28 mouse cellular contexts compared by ENCODE assay signal in the genomic region with DNA sequence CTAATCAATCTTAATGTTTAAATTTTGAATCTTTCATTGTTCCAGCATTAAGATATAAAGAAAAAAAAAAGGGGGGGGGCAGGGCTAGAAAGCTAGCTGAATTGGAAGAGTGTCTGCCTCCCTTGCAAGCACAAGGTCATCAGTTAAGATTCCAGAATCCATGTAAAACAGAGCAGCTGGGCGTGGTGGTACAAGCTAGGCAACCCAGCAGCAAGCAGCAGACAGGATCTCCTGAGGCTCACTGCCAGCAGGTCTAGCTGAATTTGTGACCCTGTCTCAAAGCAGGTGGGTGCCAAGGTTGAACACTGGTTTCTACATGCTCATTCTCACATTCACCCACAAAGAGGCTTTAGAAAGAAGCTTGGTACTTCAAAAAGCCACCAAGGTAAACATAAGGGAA. TPM values are rescaled to one million over a fixed set of nuclear protein-coding genes. Genes with fewer than 3 reads are reported as not detected.
DNase-seq lines count a peak whose midpoint lies in the region; ATAC-seq lines count a peak whose summit lies in the region.
"Had no signal": no experiment of that assay in that cellular context is flagged by ENCODE, and none has a peak within 500 bp of the region (broad histone marks: within the 10 kb centered on the region; RNA-seq: fewer than 3 reads in every experiment).

No protein-coding gene starts in this region.

- H3K27me3 ChIP-seq in heart, embryonic 10.5 days (ENCODE audit: insufficient read depth, poor library complexity, severe bottlenecking): no peaks in the 10 kb centered on the region
- H3K27me3 ChIP-seq in intestine, embryonic 14.5 days (replicated peaks; ENCODE audit: control insufficient read depth, insufficient read depth, low read length): no peaks in the 10 kb centered on the region
- H3K27me3 ChIP-seq in intestine, embryonic 15.5 days (replicated peaks): no peaks in the 10 kb centered on the region
- H3K27me3 ChIP-seq: CH12.LX; embryonic facial prominence, embryonic 12.5 days; embryonic facial prominence, embryonic 15.5 days; hindbrain, embryonic 12.5 days; hindbrain, embryonic 15.5 days; Patski had no signal

- no peak overlapping the region for H3K4me2 ChIP-seq in intestine, embryonic 14.5 days (ENCODE audit: low read length)
- H3K4me2 ChIP-seq in intestine, embryonic 15.5 days (replicated peaks): no peak overlapping the region
- H3K4me2 ChIP-seq: embryonic facial prominence, embryonic 12.5 days; embryonic facial prominence, embryonic 15.5 days; heart, embryonic 11.5 days; hindbrain, embryonic 12.5 days; hindbrain, embryonic 15.5 days had no signal

- peak; percentile 13 for DNase-seq in heart, embryonic 10.5 days (ENCODE audit: low spot score)
- DNase-seq in heart, postnatal 4 days: no peak
- peak; percentile 20 for DNase-seq in intestine, embryonic 14.5 days (ENCODE audit: low spot score)
- DNase-seq in ES-CJ7 (ENCODE audit: low read depth, low spot score): peak; percentile 83
- no peak for DNase-seq in MN1 (ENCODE audit: low spot score)
- no peak for DNase-seq in adrenal gland, adult 8-10 months
- DNase-seq: adrenal gland, postnatal 10 days; B cell, adult 2 months; cerebellum, adult 18-20 months; cerebellum, adult 9-10 months; cerebellum, postnatal 14 days; forebrain, postnatal 0 days; gastrocnemius, adult 2 months; gastrocnemius, postnatal 14 days; heart, adult 2 months; kidney, adult 18-20 months; kidney, adult 9 months had no signal

- no peak overlapping the region for H3K4me3 ChIP-seq in heart, embryonic 10.5 days
- H3K4me3 ChIP-seq in intestine, embryonic 14.5 days (ENCODE audit: low read depth, low read length): no peak overlapping the region
- no peak overlapping the region for H3K4me3 ChIP-seq in intestine, embryonic 15.5 days (replicated peaks)
- H3K4me3 ChIP-seq: embryonic facial prominence, embryonic 12.5 days; embryonic facial prominence, embryonic 15.5 days; gastrocnemius, adult 2 months; heart, adult 2 months; hindbrain, embryonic 12.5 days; hindbrain, embryonic 15.5 days had no signal

- no peak overlapping the region for H3K9ac ChIP-seq in intestine, embryonic 14.5 days (ENCODE audit: low read length)
- H3K9ac ChIP-seq in intestine, embryonic 15.5 days: no peak overlapping the region
- H3K9ac ChIP-seq: embryonic facial prominence, embryonic 12.5 days; embryonic facial prominence, embryonic 15.5 days; forebrain, postnatal 0 days; hindbrain, embryonic 12.5 days; hindbrain, embryonic 15.5 days had no signal

- 42% methylated on average over 1 of the region's 1 CpGs for WGBS in heart, embryonic 10.5 days
- WGBS in intestine, embryonic 14.5 days: 55% methylated on average over 1 of the region's 1 CpGs
- WGBS in intestine, embryonic 15.5 days: 71% methylated on average over 1 of the region's 1 CpGs

- ATAC-seq in intestine, embryonic 14.5 days (replicated peaks; ENCODE audit: low FRiP score, low TSS enrichment, low read depth): no peak
- no peak for ATAC-seq in intestine, embryonic 15.5 days
- ATAC-seq: activated CD4-positive, CD25-positive, alpha-beta regulatory T cell, adult 4 months; forebrain, embryonic 14.5 days; forebrain, postnatal 0 days; intestine, embryonic 16.5 days; Patski had no signal

- peaks cover 17% of the 10 kb centered on the region for H3K4me1 ChIP-seq in heart, embryonic 10.5 days
- H3K4me1 ChIP-seq in intestine, embryonic 14.5 days (replicated peaks; ENCODE audit: control insufficient read depth, insufficient read depth, low read length): no peaks in the 10 kb centered on the region; the same call in 1 of the 2 replicates
- no peaks in the 10 kb centered on the region for H3K4me1 ChIP-seq in intestine, embryonic 15.5 days (replicated peaks)
- H3K4me1 ChIP-seq: embryonic facial prominence, embryonic 12.5 days; embryonic facial prominence, embryonic 15.5 days; hindbrain, embryonic 12.5 days; hindbrain, embryonic 15.5 days had no signal

- no peak overlapping the region for H3K27ac ChIP-seq in heart, embryonic 10.5 days
- no peak overlapping the region for H3K27ac ChIP-seq in intestine, embryonic 14.5 days (ENCODE audit: low read depth)
- no peak overlapping the region for H3K27ac ChIP-seq in intestine, embryonic 15.5 days
- H3K27ac ChIP-seq: embryonic facial prominence, embryonic 12.5 days; embryonic facial prominence, embryonic 15.5 days; gastrocnemius, adult 2 months; heart, adult 2 months; hindbrain, embryonic 12.5 days; hindbrain, embryonic 15.5 days had no signal

- no peaks in the 10 kb centered on the region for H3K9me3 ChIP-seq in heart, embryonic 10.5 days
- no peaks in the 10 kb centered on the region for H3K9me3 ChIP-seq in intestine, embryonic 14.5 days (ENCODE audit: control insufficient read depth, low read length)
- H3K9me3 ChIP-seq in intestine, embryonic 15.5 days: no peaks in the 10 kb centered on the region
- H3K9me3 ChIP-seq: embryonic facial prominence, embryonic 12.5 days; embryonic facial prominence, embryonic 15.5 days; hindbrain, embryonic 12.5 days; hindbrain, embryonic 15.5 days had no signal

- peaks cover 32% of the 10 kb centered on the region for H3K36me3 ChIP-seq in heart, embryonic 10.5 days
- peaks cover 33% of the 10 kb centered on the region for H3K36me3 ChIP-seq in intestine, embryonic 14.5 days (ENCODE audit: control insufficient read depth, insufficient read depth, low read length)
- H3K36me3 ChIP-seq in intestine, embryonic 15.5 days: no peaks in the 10 kb centered on the region

RNA-seq across cellular contexts. Expression of a gene that starts 58.0 kb away (rescaled TPM):
- polyA plus RNA-seq in heart, embryonic 10.5 days (2016; fragmentation: Nextera tagmentation; extraction: Ambion mirVana): 126 and 128 TPM in 2 replicates
- total RNA-seq in heart, postnatal 4 days (2021): 10 to 100 TPM; 46.0 to 47.7 TPM
- polyA plus RNA-seq in intestine, embryonic 14.5 days (2014; fragmentation: Nextera tagmentation; extraction: Ambion mirVana): 157 and 168 TPM in 2 replicates
- 138 and 156 TPM in 2 replicates for polyA plus RNA-seq in intestine, embryonic 15.5 days (2015; fragmentation: Nextera tagmentation; extraction: Ambion mirVana)
- total RNA-seq in adrenal gland, adult 8-10 months (2022): 10 to 100 TPM; 15.7 to 23.2 (median 17.6) TPM

Comparison
In these comparisons a context has a peak if more than half of its experiments do, and no peak if none do; other contexts are left out.
1. DNase-seq: peak in heart, embryonic 10.5 days (single experiment), intestine, embryonic 14.5 days (single experiment) and ES-CJ7 (single experiment); none in heart, postnatal 4 days (single experiment), MN1 (single experiment) and adrenal gland, adult 8-10 months (single experiment).